Mouse (Mus musculus) limb, embryonic 14.5 days (tissue): ENCODE data around the gene Lgals12. TPM values are rescaled to one million over a fixed set of nuclear protein-coding genes. Genes with fewer than 3 reads are reported as not detected.

Experiments used
- ATAC-seq: fragments of 200-750 bp; cut with Nextera tagmentation; 2 replicates; pipeline ENCODE4 v1.8.0; 2017; ENCODE audit warnings: low read depth, moderate number of reproducible peaks, moderate TSS enrichment; ENCODE audit not compliant: low FRiP score
- DNase-seq: peaks from one replicate; pipeline ENCODE4 v3.0.0-alpha.2; 2015; ENCODE audit warnings: low spot score
- H3K27ac ChIP-seq: fragments of 300-500 bp; sonication (generic); replicated peaks from 2 replicates; pipeline ENCODE4 v1.5.1; 2014; ENCODE audit warnings: low read depth, mild to moderate bottlenecking, low read length, moderate library complexity, mixed read lengths
- H3K27me3 ChIP-seq: fragments of 300-500 bp; sonication (generic); 2 replicates; pipeline ENCODE4 v1.6.1; 2014; ENCODE audit warnings: low read length, mixed read lengths; ENCODE audit not compliant: control insufficient read depth, insufficient read depth
- H3K36me3 ChIP-seq: fragments of 300-500 bp; sonication (generic); 2 replicates; pipeline ENCODE4 v1.6.1; 2014; ENCODE audit warnings: mild to moderate bottlenecking, low read length, moderate library complexity, mixed read lengths; ENCODE audit not compliant: control insufficient read depth, insufficient read depth
- H3K4me1 ChIP-seq: fragments of 300-500 bp; sonication (generic); 2 replicates; pipeline ENCODE4 v1.6.1; 2014; ENCODE audit warnings: antibody characterized with exemption, low read length, mixed read lengths; ENCODE audit not compliant: control insufficient read depth, insufficient read depth
- H3K4me2 ChIP-seq: fragments of 300-500 bp; sonication (generic); replicated peaks from 2 replicates; pipeline ENCODE4 v1.6.1; 2014; ENCODE audit warnings: low read depth, mild to moderate bottlenecking, low read length, moderate library complexity; ENCODE audit not compliant: severe bottlenecking
- H3K4me3 ChIP-seq: fragments of 300-500 bp; sonication (generic); replicated peaks from 2 replicates; pipeline ENCODE4 v1.5.1; 2014; ENCODE audit warnings: low read length
- H3K9ac ChIP-seq: fragments of 300-500 bp; sonication (generic); 2 replicates; pipeline ENCODE4 v1.6.1; 2014; ENCODE audit warnings: mild to moderate bottlenecking, low read depth, low read length, moderate library complexity; ENCODE audit not compliant: severe bottlenecking
- H3K9me3 ChIP-seq: fragments of 300-500 bp; sonication (generic); 2 replicates; pipeline ENCODE4 v1.6.1; 2016; ENCODE audit warnings: low read length; ENCODE audit not compliant: control insufficient read depth
- POLR2A ChIP-seq: fragments of 200-500 bp; IDR thresholded peaks from 2 replicates; pipeline ENCODE4 v1.8.0; 2012; ENCODE audit warnings: inconsistent platforms, mild to moderate bottlenecking, moderate library complexity, borderline replicate concordance; ENCODE audit not compliant: insufficient read depth, insufficient read length; ENCODE audit errors: extremely low read depth
- WGBS: fragments of 180-500 bp; shearing (Covaris S2); extraction: QIAGEN DNeasy Blood & Tissue Kit; methylation state at CpG from one replicate; pipeline ENCODE4 v1.1.7; 2014; 5-methylcytosine and 5-hydroxymethylcytosine counted together
- polyA plus RNA-seq, 2 experiments: library from polyadenylated mRNA; depleted of rRNA in 1 of 2; stranded (reverse) in 1 of 2; unstranded in 1 of 2; fragments of >200 nt; fragmentation: Nextera tagmentation in 1 of 2; extraction: Ambion mirVana in 1 of 2; gene quantifications; 2 replicates each; pipeline versions ENCODE4 v1.2.1 to v1.2.3; 2012 to 2014

The Lgals12 gene
- polyA plus RNA-seq, 2 experiments, result 0.77 to 1.8 TPM

- peaks cover 13% of the 10 kb centered on the region for H3K4me1 ChIP-seq
- no peak for TF ChIP-seq POLR2A
- H3K9me3 ChIP-seq, result no peaks in the 10 kb centered on the region
- H3K36me3 ChIP-seq, result no peaks in the 10 kb centered on the region
- H3K4me2 ChIP-seq, result no peak overlapping the region
- no peaks in the 10 kb centered on the region for H3K27me3 ChIP-seq
- no peak for ATAC-seq
- H3K4me3 ChIP-seq, result no peak overlapping the region
- 56% methylated on average over 3 of the region's 3 CpGs for WGBS
- no peak overlapping the region for H3K9ac ChIP-seq
- H3K27ac ChIP-seq, result no peak overlapping the region
- no peak for DNase-seq
Measured at GRCm38 (mm10) chr19:7566826-7567225, 40.2 kb downstream of the Lgals12 start.

GRCm38 (mm10) chr19:7564457-7564856 lies 42.5 kb downstream of the Lgals12 start:
- Histone ChIP-seq H3K4me2 (no peak overlapping the region), H3K9ac (no peak overlapping the region), H3K4me1 (peaks cover 13% of the 10 kb centered on the region), H3K36me3 (no peaks in the 10 kb centered on the region), H3K27ac (no peak overlapping the region), H3K4me3 (no peak overlapping the region), H3K27me3 (no peaks in the 10 kb centered on the region), H3K9me3 (no peaks in the 10 kb centered on the region)
- no peak for ATAC-seq
- WGBS, result 89% methylated on average over 1 of the region's 1 CpGs
- no peak for DNase-seq
- no peak for TF ChIP-seq POLR2A

- Histone ChIP-seq H3K4me1 (peaks cover 13% of the 10 kb centered on the region), H3K27ac (no peak overlapping the region), H3K4me3 (no peak overlapping the region), H3K27me3 (no peaks in the 10 kb centered on the region), H3K36me3 (no peaks in the 10 kb centered on the region), H3K9me3 (no peaks in the 10 kb centered on the region), H3K4me2 (no peak overlapping the region), H3K9ac (no peak overlapping the region)
- TF ChIP-seq POLR2A, result no peak
- 77% methylated on average over 2 of the region's 2 CpGs for WGBS
- ATAC-seq (no peak), DNase-seq (no peak)
Measured at GRCm38 (mm10) chr19:7563676-7564075, 43.3 kb downstream of the Lgals12 start.

- WGBS, result 69% methylated on average over 10 of the region's 10 CpGs
- Histone ChIP-seq H3K36me3 (no peaks in the 10 kb centered on the region), H3K27ac (no peak overlapping the region), H3K4me1 (peaks cover 9% of the 10 kb centered on the region; the same call in 1 of the 2 replicates), H3K27me3 (no peaks in the 10 kb centered on the region), H3K9ac (no peak overlapping the region), H3K4me2 (no peak overlapping the region), H3K4me3 (no peak overlapping the region), H3K9me3 (no peaks in the 10 kb centered on the region)
- TF ChIP-seq POLR2A, result no peak
- DNase-seq (no peak), ATAC-seq (no peak)
Measured at GRCm38 (mm10) chr19:7562601-7563129, 44.3 kb downstream of the Lgals12 start.

GRCm38 (mm10) chr19:7561456-7561855 lies 45.5 kb downstream of the Lgals12 start:
- ATAC-seq, result no peak
- Histone ChIP-seq H3K27ac (no peak overlapping the region), H3K9me3 (no peaks in the 10 kb centered on the region), H3K4me3 (no peak overlapping the region), H3K4me2 (no peak overlapping the region), H3K9ac (no peak overlapping the region), H3K4me1 (peaks cover 10% of the 10 kb centered on the region; the same call in 1 of the 2 replicates), H3K36me3 (no peaks in the 10 kb centered on the region), H3K27me3 (no peaks in the 10 kb centered on the region)
- 61% methylated on average over 3 of the region's 3 CpGs for WGBS
- TF ChIP-seq POLR2A, result no peak
- no peak for DNase-seq
